Mouse (Mus musculus) hindbrain, embryonic 16.5 days (tissue): Measurements from ENCODE around the gene Pnpla8. TPM values are rescaled to one million over a fixed set of nuclear protein-coding genes. Genes with fewer than 3 reads are reported as not detected.
A peak's percentile ranks its signal among the peaks of the same experiment; 100 is the strongest.
"Not testable (repeated sequence)": the region's sequence is repeated elsewhere in the genome, so short reads cannot be mapped to it uniquely, and the experiment has no call there.

Experiments used
- ATAC-seq: fragments of 200-750 bp; cut with Nextera tagmentation; 2 replicates; pipeline ENCODE4 v1.8.0; 2017; ENCODE audit warnings: moderate TSS enrichment, moderate library complexity
- H3K27ac ChIP-seq: fragments of 300-500 bp; sonication (generic); 2 replicates; pipeline ENCODE4 v1.5.1; 2014; ENCODE audit warnings: low read depth, mild to moderate bottlenecking, control low read depth, low read length, moderate library complexity
- H3K27me3 ChIP-seq: fragments of 300-500 bp; sonication (generic); replicated peaks from 2 replicates; pipeline ENCODE4 v1.6.1; 2014; ENCODE audit warnings: low read length; ENCODE audit not compliant: control insufficient read depth, insufficient read depth
- H3K36me3 ChIP-seq: fragments of 300-500 bp; sonication (generic); 2 replicates; pipeline ENCODE4 v1.6.1; 2014; ENCODE audit warnings: mild to moderate bottlenecking, low read length, moderate library complexity, mixed read lengths; ENCODE audit not compliant: control insufficient read depth, insufficient read depth
- H3K4me1 ChIP-seq: fragments of 300-500 bp; sonication (generic); 2 replicates; pipeline ENCODE4 v1.6.1; 2014; ENCODE audit warnings: low read depth, low read length; ENCODE audit not compliant: control insufficient read depth, insufficient read depth
- H3K4me2 ChIP-seq: fragments of 300-500 bp; sonication (generic); 2 replicates; pipeline ENCODE4 v1.6.1; 2014; ENCODE audit warnings: mild to moderate bottlenecking, low read length, control low read depth, moderate library complexity
- H3K4me3 ChIP-seq: fragments of 300-500 bp; sonication (generic); 2 replicates; pipeline ENCODE4 v1.5.1; 2014; ENCODE audit warnings: mild to moderate bottlenecking, low read length, control low read depth, moderate library complexity
- H3K9ac ChIP-seq: fragments of 300-500 bp; sonication (generic); 2 replicates; pipeline ENCODE4 v1.6.1; 2014; ENCODE audit warnings: low read depth, mild to moderate bottlenecking, control low read depth, low read length, moderate library complexity
- H3K9me3 ChIP-seq: fragments of 300-500 bp; sonication (generic); 2 replicates; pipeline ENCODE4 v1.6.1; 2014; ENCODE audit warnings: mild to moderate bottlenecking, low read length, moderate library complexity; ENCODE audit not compliant: control insufficient read depth
- WGBS: fragments of 180-500 bp; shearing (Covaris S2); extraction: QIAGEN DNeasy Blood & Tissue Kit; methylation state at CpG from one replicate; pipeline ENCODE4 v1.1.7; 2014; 5-methylcytosine and 5-hydroxymethylcytosine counted together
- polyA plus RNA-seq: library from polyadenylated mRNA; unstranded; fragments of >200 nt; fragmentation: Nextera tagmentation; extraction: Ambion mirVana; gene quantifications from 2 replicates; pipeline ENCODE4 v1.2.1, GENCODE M21; 2015

Gene Pnpla8
- polyA plus RNA-seq, 1 experiment from 2014 or later: 127 TPM

- no peak for ATAC-seq
- no peak overlapping the region for H3K4me3 ChIP-seq
- H3K27ac ChIP-seq: no peak overlapping the region
- 92% methylated on average over 2 of the region's 2 CpGs for WGBS
- no peaks in the 10 kb centered on the region for H3K9me3 ChIP-seq
- H3K36me3 ChIP-seq: no peaks in the 10 kb centered on the region
- no peak overlapping the region for H3K9ac ChIP-seq
- H3K4me2 ChIP-seq: no peak overlapping the region
- H3K4me1 ChIP-seq: peaks cover 7% of the 10 kb centered on the region; the same call in 1 of the 2 replicates
- H3K27me3 ChIP-seq: no peaks in the 10 kb centered on the region
Observed at GRCm38 (mm10) chr12:44267196-44267595, 46.0 kb downstream of the Pnpla8 start.

- ATAC-seq: peak; percentile 99
- H3K27me3 ChIP-seq: no peaks in the 10 kb centered on the region
- peaks cover 7% of the 10 kb centered on the region; the same call in 1 of the 2 replicates for H3K4me1 ChIP-seq
- no peaks in the 10 kb centered on the region for H3K9me3 ChIP-seq
- WGBS: under 1% methylated on average over 26 of the region's 38 CpGs
- H3K27ac ChIP-seq: peak overlapping the region; percentile 99
- peak overlapping the region; percentile 96 for H3K9ac ChIP-seq
- peak overlapping the region; percentile 90 for H3K4me3 ChIP-seq
- H3K4me2 ChIP-seq: peak overlapping the region; percentile 81
- no peaks in the 10 kb centered on the region for H3K36me3 ChIP-seq
Observed at GRCm38 (mm10) chr12:44268728-44269302, 47.6 kb downstream of the Pnpla8 start.

- WGBS: 0% methylated on average over 24 of the region's 46 CpGs
Observed at GRCm38 (mm10) chr12:44269311-44269831, 48.2 kb downstream of the Pnpla8 start.

GRCm38 (mm10) chr12:44274125-44274835, 53.1 kb downstream of the Pnpla8 start:
- no peak overlapping the region for H3K27ac ChIP-seq
- H3K9ac ChIP-seq: no peak overlapping the region
- H3K4me1 ChIP-seq: peaks cover 4% of the 10 kb centered on the region; the same call in 1 of the 2 replicates
- ATAC-seq: no peak
- no peak overlapping the region for H3K4me2 ChIP-seq
- no peaks in the 10 kb centered on the region for H3K27me3 ChIP-seq
- H3K9me3 ChIP-seq: no peaks in the 10 kb centered on the region
- H3K4me3 ChIP-seq: no peak overlapping the region
- WGBS: 94% methylated on average over 6 of the region's 6 CpGs
- no peaks in the 10 kb centered on the region for H3K36me3 ChIP-seq

More at GRCm38 (mm10) chr12:44269311-44269831, 48.2 kb downstream of the Pnpla8 start:
- Histone ChIP-seq H3K27me3 (no peaks in the 10 kb centered on the region), H3K27ac (peak overlapping the region; percentile 99), H3K4me2 (peak overlapping the region; percentile 67), H3K4me1 (peaks cover 7% of the 10 kb centered on the region; the same call in 1 of the 2 replicates), H3K36me3 (no peaks in the 10 kb centered on the region), H3K4me3 (peak overlapping the region; percentile 90), H3K9me3 (no peaks in the 10 kb centered on the region), H3K9ac (peak overlapping the region; percentile 96)
- ATAC-seq: peak; percentile 92

- ATAC-seq, H3K4me1 ChIP-seq, H3K9me3 ChIP-seq, H3K4me2 ChIP-seq, H3K27ac ChIP-seq, H3K36me3 ChIP-seq, H3K27me3 ChIP-seq, H3K9ac ChIP-seq, H3K4me3 ChIP-seq: not testable (repeated sequence)
- 76% methylated on average over 2 of the region's 2 CpGs for WGBS
Observed at GRCm38 (mm10) chr12:44280147-44280546, 59.0 kb downstream of the Pnpla8 start.

- H3K4me3 ChIP-seq: no peak overlapping the region
- no peaks in the 10 kb centered on the region for H3K9me3 ChIP-seq
- no peaks in the 10 kb centered on the region for H3K27me3 ChIP-seq
- no peak overlapping the region for H3K9ac ChIP-seq
- ATAC-seq: no peak
- 0 out of 2 replicates have a peak, but pooled peaks cover 2% of the 10 kb centered on the region for H3K36me3 ChIP-seq
- H3K27ac ChIP-seq: no peak overlapping the region
- 89% methylated on average over 3 of the region's 3 CpGs for WGBS
- H3K4me2 ChIP-seq: no peak overlapping the region
- no peaks in the 10 kb centered on the region for H3K4me1 ChIP-seq
Observed at GRCm38 (mm10) chr12:44281534-44281933, 60.4 kb downstream of the Pnpla8 start.

- no peaks in the 10 kb centered on the region for H3K9me3 ChIP-seq
- no peak overlapping the region for H3K4me2 ChIP-seq
- H3K9ac ChIP-seq: no peak overlapping the region
- peaks cover 2% of the 10 kb centered on the region; the same call in 1 of the 2 replicates for H3K36me3 ChIP-seq
- ATAC-seq: no peak
- H3K27me3 ChIP-seq: no peaks in the 10 kb centered on the region
- WGBS: 85% methylated on average over 9 of the region's 9 CpGs
- no peak overlapping the region for H3K4me3 ChIP-seq
- no peaks in the 10 kb centered on the region for H3K4me1 ChIP-seq
- H3K27ac ChIP-seq: no peak overlapping the region
Observed at GRCm38 (mm10) chr12:44283378-44283777, 62.2 kb downstream of the Pnpla8 start.

- ATAC-seq: no peak
- no peak overlapping the region for H3K4me3 ChIP-seq
- no peaks in the 10 kb centered on the region for H3K9me3 ChIP-seq
- H3K36me3 ChIP-seq: peaks cover 6% of the 10 kb centered on the region
- no peak overlapping the region for H3K9ac ChIP-seq
- no peaks in the 10 kb centered on the region for H3K4me1 ChIP-seq
- WGBS: 93% methylated on average over 8 of the region's 8 CpGs
- no peak overlapping the region for H3K27ac ChIP-seq
- no peaks in the 10 kb centered on the region for H3K27me3 ChIP-seq
- H3K4me2 ChIP-seq: no peak overlapping the region
Observed at GRCm38 (mm10) chr12:44286992-44287391, 65.8 kb downstream of the Pnpla8 start.

- Histone ChIP-seq H3K27ac (no peak overlapping the region), H3K4me2 (no peak overlapping the region), H3K4me3 (no peak overlapping the region), H3K27me3 (no peaks in the 10 kb centered on the region), H3K36me3 (peaks cover 4% of the 10 kb centered on the region; the same call in 1 of the 2 replicates), H3K9me3 (no peaks in the 10 kb centered on the region), H3K4me1 (no peaks in the 10 kb centered on the region), H3K9ac (no peak overlapping the region)
- ATAC-seq: peak; percentile 67
Observed at GRCm38 (mm10) chr12:44292281-44292680, 71.1 kb downstream of the Pnpla8 start.
